Comparison of ENCODE assay signal across 27 mouse cellular contexts in genomic region chr1:134625325-134625724, GRCm38 (mm10). TPM values are rescaled to one million over a fixed set of nuclear protein-coding genes. Genes with fewer than 3 reads are reported as not detected.
"Had no signal": no experiment of that assay in that cellular context is flagged by ENCODE, and none has a peak within 500 bp of the region (broad histone marks: within the 10 kb centered on the region; RNA-seq: fewer than 3 reads in every experiment).

No protein-coding gene starts in this region.

- ATAC-seq: hindbrain, embryonic 16.5 days; inflammation-experienced regulatory T-cells, adult 6 months; intestine, embryonic 15.5 days; intestine, postnatal 0 days; liver, embryonic 12.5 days had no signal

- H3K4me2 ChIP-seq: heart, embryonic 11.5 days; heart, embryonic 13.5 days; heart, embryonic 15.5 days; hindbrain, embryonic 12.5 days; hindbrain, embryonic 14.5 days; intestine, embryonic 15.5 days; limb, embryonic 13.5 days; limb, embryonic 15.5 days; liver, embryonic 12.5 days had no signal

- H3K27ac ChIP-seq: gastrocnemius, adult 2 months; heart, embryonic 13.5 days; heart, embryonic 15.5 days; hindbrain, embryonic 10.5 days; hindbrain, embryonic 12.5 days; hindbrain, embryonic 14.5 days; intestine, embryonic 15.5 days; limb, embryonic 13.5 days; limb, embryonic 15.5 days; liver, embryonic 12.5 days had no signal

- H3K9me3 ChIP-seq: heart, embryonic 13.5 days; heart, embryonic 15.5 days; hindbrain, embryonic 10.5 days; hindbrain, embryonic 12.5 days; intestine, embryonic 15.5 days; limb, embryonic 13.5 days; limb, embryonic 15.5 days; liver, embryonic 12.5 days had no signal

- H3K4me1 ChIP-seq: heart, embryonic 13.5 days; heart, embryonic 15.5 days; hindbrain, embryonic 10.5 days; hindbrain, embryonic 12.5 days; intestine, embryonic 15.5 days; limb, embryonic 13.5 days; limb, embryonic 15.5 days had no signal

- H3K27me3 ChIP-seq: heart, embryonic 13.5 days; heart, embryonic 15.5 days; hindbrain, embryonic 12.5 days; intestine, embryonic 15.5 days; limb, embryonic 13.5 days; limb, embryonic 15.5 days; liver, embryonic 12.5 days had no signal

- H3K9ac ChIP-seq: heart, embryonic 13.5 days; heart, embryonic 15.5 days; hindbrain, embryonic 12.5 days; hindbrain, embryonic 14.5 days; intestine, embryonic 15.5 days; limb, embryonic 13.5 days; limb, embryonic 15.5 days; liver, embryonic 12.5 days had no signal

- DNase-seq: gastrocnemius, adult 2 months; gastrocnemius, postnatal 10 days; gastrocnemius, postnatal 25 days; heart, adult 18-20 months; heart, postnatal 14 days; heart, postnatal 4 days; kidney, adult 18-20 months; kidney, adult 8-10 months; kidney, postnatal 10 days; kidney, postnatal 36 days; layer of hippocampus, adult 9-11 months; layer of hippocampus, postnatal 36 days; left cerebral cortex, postnatal 4 days had no signal

- H3K4me3 ChIP-seq: gastrocnemius, adult 2 months; heart, embryonic 13.5 days; heart, embryonic 15.5 days; hindbrain, embryonic 10.5 days; hindbrain, embryonic 12.5 days; intestine, embryonic 15.5 days; limb, embryonic 13.5 days; limb, embryonic 15.5 days; liver, embryonic 12.5 days had no signal

RNA-seq across cellular contexts. Expression of gene Syt2, which starts 21.2 kb away (rescaled TPM):
- total RNA-seq: gastrocnemius, adult 2 months; heart, adult 18-20 months; heart, postnatal 14 days; liver, adult 2 months had no signal
- polyA plus RNA-seq: liver, adult 2 months had no signal
